Mouse (Mus musculus) gonadal fat pad, adult 2 months (tissue): ENCODE results near the gene Ano10. TPM values are rescaled to one million over a fixed set of nuclear protein-coding genes. Genes with fewer than 3 reads are reported as not detected.
"Not testable (repeated sequence)": the region's sequence is repeated elsewhere in the genome, so short reads cannot be mapped to it uniquely, and the experiment has no call there.

Experiments used
- DNase-seq: peaks from one replicate; pipeline ENCODE4 v3.0.0-alpha.2; 2012; ENCODE audit warnings: low read depth
- polyA plus RNA-seq: library from polyadenylated mRNA; depleted of rRNA; stranded (reverse); fragments of >200 nt; gene quantifications from 2 replicates; pipeline ENCODE4 v1.2.3, GENCODE M21; 2012

Gene Ano10
- polyA plus RNA-seq, 1 experiment: 127 TPM

DNA sequence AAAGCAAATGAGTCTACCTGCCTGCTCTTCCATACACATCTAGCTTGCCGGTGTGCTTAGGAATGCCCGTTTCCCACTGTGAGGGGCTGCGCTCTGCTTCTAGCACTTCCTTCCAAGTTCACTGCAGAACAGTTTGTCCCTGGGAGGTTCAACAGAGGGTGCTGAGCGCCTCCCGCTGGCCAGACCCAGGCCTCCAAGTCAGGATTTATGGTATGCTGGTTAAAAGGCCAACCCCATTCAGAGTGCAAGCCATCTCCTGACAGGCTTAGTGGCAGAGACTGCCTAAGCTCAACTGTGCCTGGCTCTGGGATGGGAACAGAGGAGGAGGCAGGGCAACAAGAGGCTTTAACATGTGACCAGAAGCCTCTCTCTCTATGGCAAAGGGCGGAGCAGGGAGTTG, 95.0 kb downstream of the Ano10 start:
- no peak for DNase-seq

DNA sequence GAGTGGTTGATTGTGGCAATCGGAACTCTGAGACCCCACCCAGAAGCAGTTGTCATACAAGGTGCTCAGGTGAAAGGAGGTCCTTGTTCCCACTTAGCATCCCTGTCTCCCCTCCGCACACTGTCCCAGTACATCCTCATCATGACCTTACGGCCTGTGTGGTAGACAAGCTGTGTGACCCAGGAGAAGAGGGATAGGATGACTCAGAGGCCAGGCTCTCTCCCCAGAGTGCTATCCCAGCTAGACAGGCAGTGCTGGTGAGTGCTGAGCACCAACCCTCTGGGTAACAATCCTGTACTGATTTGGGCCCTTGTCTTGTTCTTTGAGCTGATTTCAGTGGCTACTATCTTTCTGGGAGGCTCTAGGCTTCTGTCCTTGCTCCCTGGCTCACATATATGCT, 95.6 kb downstream of the Ano10 start:
- no peak for DNase-seq

DNA sequence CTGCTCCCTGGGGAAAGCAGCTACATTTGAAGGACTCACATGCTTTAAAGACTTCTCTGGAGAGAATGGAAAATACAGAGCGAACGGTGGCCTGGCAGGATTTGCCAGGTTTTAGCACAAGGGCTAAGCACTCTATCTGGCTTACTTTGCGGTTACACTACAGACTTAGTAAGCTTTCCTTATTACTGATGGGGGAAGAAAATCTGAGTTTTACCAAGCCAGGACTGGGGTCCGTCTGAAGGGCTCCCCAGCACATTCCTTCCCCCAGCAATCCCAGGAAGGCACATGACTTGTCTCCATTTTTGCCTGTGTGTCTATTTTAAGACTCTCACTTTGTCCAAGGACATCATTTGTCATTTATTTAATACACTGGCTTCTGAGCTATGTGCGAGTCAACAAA, 97.2 kb downstream of the Ano10 start:
- DNase-seq: no peak

DNA sequence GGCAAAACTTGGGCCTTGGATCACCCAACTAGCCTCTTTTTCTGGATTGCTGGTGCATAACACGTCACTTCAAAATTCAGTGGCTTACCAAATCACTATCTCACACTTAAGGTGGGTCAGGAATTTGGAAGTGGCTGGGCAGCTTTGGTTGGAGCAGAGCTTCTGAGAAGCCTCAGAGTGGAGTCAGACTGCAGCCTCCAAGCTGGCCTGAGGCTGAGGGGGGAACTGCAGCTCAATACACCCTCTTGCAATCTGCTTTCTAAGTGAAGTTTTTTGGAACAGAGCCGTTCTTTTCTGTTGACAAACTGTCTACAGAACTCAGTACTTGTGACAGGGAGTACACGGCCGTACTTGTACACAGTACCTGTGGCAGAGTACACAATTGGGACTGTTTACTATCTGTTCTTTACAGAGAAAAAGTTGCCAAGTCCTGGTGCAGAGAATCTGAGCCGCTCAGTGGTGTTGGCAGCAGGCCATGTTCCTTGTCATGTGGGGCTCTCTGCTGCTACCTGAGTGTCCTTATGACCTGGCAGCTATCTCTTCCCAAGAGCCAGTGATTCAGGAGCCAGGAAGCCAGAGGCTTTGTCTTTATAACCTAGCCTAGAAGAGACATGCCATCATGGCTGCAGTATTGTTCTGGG, 99.1 kb downstream of the Ano10 start:
- peak; percentile 17 for DNase-seq

DNA sequence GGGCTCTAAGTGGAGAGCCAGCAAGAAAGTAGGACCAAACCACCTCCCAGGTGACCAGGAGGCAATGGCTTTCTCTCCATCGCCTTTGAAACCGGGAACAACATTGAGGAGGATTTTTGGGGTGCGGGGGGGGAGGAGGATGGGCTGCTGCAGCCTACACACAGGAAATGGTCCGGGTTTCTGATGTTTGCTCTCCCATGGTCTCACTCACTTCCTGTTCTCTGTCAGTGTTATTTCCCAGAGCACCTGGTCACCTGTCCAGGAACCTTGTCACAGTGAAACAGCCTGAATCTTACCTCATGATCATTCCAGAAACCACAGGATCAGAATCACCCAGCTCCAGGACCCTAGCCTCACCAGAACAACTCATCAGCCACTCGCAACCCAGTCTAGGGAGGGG, 100.4 kb downstream of the Ano10 start:
- DNase-seq: no peak

DNA sequence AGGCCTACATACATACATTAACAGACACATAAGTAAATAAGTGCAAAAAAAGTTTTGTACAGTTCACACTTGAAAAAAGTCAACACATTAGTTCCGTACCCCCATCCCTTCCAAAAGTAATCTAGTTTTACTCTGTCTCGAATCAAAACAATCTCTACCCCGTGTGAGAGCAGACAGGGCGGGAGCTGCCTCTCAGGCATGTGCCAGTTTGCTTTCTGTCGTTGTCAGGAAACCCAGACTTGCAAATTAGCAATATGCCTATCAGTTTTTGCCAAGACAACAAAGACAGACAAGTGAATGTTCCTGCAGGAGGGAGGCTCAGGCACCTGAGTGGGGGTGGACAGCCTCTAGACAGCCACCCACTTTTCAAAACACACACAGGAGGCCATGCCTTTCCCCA, 100.9 kb downstream of the Ano10 start:
- no peak for DNase-seq

DNA sequence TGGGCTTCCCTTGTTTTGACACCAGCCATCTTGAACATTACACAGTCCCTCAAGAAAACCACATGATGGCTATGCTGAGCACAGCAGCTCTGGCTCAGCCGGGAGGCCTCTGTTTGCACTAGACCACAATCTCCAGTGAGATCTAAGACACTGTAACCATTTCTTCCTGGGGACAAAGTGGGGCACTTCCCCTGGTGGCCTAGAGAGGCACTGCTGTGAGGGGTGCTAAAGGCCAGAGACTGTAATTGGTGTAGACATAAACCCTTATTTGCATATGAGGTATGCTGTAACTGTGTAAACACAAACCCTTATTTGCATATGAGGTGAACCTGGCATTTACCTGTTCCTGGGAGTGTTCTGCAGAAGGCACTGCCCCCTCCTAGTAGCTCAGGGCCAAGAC, 105.5 kb downstream of the Ano10 start:
- DNase-seq: no peak

DNA sequence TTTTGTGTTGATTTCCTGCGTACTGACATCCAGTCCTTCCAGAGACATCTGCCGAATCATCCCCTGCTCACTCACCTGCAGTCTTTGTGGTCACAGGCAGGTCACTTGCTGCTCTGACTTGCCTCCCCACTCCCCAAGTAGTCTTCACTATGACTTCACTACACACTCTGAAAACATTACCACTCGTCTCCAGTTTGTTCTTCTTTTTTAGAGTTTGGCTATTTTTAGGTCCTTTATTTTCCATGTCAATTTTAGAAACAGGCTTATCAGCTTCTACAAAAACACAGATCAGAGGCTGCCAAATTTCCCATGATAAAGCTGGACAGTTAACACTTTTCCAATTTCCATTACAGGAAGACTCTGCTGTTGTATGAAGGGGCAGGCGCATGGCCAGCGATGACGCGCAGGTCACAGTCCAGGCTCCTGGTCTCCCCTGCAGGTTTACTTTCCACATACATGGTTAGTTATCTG, 106.7 kb downstream of the Ano10 start:
- no peak for DNase-seq

DNA sequence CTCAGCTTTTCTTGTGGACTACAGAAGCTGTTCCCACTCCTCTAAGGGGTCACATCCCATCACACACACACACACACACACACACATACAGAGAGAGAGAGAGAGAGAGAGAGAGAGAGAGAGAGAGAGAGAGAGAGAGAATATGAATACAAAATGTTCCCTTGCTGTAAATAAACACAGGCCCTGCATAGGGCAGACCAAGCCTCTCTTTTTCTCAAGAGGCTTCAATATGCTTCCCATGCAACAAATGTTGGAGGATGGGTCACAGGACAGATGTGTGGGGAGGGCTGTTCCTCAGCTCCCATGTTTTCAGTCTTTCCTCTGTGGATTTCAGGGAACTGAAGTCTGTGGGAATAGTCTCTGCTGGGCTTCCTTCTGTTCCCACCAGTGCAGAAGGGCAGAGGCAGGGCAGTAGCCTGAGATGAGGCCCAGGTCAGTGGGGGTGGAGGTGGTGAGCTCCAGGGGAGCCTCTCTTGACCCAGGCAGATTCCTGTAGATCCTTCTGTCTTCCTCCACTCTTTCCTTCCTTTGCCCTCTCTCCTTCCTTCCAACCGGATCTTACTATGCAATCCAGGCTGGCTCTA, 107.5 kb downstream of the Ano10 start:
- no peak for DNase-seq

DNA sequence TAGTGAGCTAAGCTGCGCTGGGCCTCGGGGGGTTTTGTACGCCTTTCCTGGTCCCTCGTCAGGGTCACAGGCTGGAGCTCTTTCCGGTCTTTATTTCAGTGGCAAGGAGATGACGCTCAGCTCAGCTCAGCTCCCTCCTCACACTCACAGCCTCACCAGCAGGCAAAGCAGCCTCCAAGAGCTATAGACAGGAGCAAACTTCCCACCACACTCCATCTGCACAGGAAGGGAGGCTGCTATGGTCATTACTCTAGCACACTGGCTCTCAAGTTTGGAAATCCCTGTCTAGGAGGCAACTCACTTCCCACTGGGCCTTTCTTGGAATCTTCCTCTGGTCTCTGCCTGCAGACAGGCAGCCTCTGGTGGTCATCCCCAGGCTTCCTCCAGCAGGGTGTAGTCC, 108.3 kb downstream of the Ano10 start:
- no peak for DNase-seq

DNA sequence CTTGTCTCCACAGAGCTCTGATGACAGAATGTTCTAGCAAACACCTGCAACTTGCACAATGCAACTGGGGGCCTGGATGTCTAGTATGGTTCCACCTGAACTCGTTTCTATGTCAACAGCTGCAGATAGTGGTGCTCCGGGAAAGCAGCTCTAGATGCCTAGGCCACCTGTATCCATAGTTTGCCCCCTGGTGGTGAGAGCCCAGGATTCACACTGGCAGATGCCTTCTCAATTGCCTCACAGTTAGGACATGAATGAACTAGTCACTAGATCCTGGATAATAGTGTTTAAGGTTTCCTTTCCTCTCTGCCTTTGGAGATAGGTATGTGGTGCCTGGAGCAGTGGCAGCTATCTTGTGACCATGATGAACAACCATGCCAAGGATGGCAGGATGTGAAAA, 109.2 kb downstream of the Ano10 start:
- DNase-seq: peak; percentile 37

DNA sequence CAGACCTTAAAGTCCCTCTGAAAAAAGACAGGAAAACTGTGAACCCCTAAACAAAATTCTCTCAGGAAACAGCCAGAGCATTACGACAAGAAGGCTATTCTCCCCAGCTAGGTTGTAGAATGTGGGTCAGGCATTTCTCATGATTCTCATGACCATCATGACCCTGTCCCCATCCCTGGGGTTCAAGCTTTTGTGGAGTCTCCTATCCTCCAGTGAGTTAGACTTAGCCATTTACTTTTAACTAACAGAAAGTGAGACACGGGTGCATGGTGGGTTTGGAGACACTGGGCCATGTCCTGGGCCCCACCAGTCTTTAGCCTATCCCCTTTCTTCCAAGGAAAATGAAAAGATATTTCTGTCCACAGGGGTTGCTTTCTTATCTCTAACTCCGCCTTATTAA, 109.9 kb downstream of the Ano10 start:
- no peak for DNase-seq

DNA sequence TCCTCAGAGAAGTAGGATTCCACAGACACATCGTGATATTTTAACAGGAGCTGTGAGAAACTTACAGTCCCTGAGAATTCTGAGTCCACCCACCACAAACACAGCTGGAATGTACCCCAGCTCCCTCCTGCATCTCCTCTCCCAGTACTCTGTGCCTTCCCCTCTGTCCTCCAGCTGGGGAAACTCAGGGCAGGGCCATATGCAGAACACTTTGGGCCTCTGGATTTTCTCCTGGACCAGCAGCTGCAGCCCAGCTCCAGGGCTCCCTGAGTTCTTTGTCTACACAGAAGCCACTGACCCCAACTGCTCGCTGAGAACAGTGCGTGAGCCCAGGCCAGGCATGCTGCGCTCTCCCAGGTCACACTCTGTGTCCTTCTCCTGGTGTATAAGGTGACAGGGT, 111.1 kb downstream of the Ano10 start:
- DNase-seq: no peak

DNA sequence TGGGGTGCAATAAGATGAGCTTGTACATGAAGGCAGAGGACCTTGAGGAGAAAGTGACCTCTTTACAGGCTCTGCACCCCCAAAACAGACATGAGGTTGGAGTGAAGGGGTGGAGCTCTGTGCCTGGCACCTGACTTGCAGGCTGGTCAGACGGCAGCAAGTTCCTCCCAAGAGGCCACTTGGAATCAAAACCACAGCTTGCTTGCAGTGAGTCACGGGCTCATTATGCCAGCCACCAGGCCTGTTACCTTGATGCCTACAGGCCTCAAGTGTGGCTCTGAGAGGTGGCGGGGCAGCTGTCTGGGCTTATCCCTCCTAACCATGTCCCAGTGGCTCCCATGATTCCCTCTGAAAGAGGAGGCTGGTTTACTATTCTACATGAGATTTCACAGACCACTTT, 114.1 kb downstream of the Ano10 start:
- no peak for DNase-seq

DNA sequence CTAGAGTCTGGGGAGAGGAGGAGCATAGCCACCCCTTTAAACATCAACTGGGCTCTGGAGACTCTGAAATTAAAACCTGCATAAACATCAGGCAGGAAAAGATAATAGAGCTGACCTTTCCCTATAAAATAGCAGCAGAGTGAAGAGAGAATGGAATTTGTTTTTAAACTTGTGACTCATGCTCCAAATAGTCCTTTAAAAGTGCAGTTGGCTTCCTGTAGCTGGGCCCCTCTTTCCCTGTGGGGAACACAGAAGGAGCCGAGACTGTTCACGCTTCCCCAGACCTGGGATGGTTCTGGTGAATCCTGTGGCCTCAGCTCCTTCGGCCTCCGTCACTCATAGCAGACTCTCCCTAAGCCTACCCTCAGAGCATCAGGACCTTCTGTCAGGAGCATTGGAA, 115.8 kb downstream of the Ano10 start:
- no peak for DNase-seq

DNA sequence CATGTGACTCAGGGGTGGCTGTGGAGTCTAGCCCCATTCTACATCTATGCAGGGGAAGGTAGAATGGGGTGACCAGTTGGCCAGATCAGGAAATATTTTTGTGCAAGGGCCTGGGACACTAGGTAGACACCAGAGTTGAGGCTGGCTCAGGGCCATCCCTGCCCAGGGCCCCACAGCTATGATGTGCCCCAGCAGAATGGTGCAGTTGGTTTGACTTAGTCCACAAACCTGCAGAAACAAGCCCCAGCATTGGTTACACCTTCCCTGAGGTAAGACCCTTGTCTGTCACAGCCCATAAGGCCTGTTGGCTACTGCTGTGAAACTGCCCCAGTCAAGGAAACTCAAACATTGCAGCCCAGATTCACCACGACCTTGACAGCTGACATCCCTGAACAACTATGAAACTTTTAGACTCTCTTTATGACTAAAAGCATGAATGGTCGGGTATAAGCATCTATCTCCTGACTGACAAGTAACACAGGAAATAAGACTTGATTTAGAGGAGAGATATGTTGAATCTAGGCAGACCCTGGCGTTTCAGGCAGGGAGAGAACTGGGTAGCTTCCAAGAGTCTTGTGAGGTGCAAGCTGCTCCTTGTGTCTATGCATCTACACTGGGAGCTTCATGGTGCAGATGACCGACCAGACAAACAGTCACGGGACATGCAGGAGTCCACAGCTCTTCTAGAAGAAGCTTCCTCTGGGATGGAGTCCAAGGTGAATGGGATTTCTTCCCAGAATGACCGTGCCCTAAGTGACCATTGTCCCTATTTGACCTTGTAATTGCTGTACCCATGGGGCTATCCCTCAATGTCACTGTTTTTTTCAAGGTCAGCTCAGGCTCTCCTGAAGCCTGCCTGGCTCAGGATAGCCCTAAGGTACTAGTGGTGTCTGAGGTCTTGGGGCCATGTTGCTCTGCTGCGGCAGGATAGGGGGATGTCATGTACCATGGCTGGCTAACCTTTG, 116.7 kb downstream of the Ano10 start:
- no peak for DNase-seq

DNA sequence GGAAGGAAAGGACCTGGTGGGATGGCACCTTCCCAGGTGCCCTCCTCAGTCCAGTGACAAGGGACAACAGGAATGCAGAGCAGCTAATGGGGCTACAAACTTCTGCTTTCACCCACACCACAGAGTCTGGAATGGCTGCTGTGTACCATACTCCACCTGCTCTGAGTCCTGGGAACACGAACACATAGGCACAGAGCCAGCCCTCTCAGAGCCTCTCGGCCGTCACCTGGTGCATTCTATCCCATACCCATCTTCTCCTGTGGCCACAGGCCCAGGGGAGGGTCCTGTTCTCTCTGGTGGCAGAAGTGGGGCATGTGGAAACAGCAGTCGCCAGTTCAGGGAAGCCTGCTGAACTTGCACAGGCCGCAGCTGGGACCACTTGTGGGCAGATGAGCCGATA, 119.5 kb downstream of the Ano10 start:
- DNase-seq: no peak

DNA sequence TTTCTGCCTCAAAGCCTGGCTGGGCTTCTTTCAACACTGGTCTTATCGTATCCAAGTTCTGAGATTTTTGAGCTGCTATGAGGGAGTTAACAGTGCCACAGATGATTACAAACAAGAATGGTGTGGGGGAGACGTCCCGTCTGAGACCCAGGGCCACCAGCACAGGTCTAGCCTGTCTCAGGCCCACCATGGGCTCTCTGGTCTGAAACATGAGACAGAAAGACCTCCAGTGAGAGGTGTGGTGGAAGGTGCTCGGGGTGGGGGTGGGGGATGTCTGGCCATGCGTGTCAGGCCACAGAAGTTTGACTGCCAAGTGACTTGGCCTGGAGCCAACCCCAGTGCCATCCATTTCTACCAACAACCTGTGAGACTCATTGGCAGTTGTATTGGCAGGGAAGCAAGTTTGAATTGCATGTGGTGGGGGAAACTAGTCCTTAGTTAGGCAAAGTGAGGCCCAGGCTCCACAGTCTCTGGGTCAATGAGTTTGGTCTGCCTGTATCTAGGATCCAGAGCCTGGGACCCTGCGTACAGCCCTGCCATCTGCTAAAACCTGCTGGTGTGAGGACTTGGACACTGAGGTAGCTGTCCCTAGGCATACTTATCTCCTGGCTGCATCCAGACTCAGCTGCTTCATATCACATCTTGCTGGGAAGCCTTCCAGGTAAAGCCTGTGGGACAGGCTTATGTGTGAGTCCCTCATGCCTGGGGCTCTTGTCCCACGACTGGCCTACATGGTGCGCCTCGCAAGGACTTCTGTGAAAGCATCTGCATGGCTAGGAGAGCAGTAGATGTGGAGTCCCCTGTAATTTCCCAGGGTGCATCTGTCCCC, 120.6 kb downstream of the Ano10 start:
- no peak for DNase-seq

DNA sequence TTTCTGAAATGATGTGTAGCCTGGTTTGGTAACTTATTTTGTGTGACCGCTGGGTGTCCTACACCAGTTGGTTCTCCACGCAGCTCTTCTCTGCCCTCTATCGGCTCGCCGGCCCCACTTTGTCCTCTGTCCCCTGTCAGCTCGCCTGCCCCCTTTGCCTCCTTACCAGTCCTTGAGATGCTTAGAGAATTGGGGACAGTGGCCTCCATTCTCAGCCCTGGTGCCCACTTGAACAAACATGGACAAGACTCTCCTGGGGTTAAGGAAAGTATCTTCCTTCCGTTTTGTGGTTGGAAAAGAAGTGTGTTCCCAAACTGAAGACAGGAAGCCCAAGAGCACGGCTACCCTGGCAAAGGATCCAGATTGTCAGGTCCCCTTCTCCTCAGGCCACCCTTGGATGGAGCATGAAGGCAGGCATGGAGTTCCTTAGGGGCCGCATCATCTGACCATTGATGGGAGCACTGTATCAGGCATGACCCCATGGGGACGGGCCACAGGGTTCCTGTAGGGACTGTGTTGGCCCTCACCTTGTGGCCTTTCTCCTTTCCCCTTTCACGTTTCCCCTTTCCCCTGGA, 121.5 kb downstream of the Ano10 start:
- DNase-seq: no peak

DNA sequence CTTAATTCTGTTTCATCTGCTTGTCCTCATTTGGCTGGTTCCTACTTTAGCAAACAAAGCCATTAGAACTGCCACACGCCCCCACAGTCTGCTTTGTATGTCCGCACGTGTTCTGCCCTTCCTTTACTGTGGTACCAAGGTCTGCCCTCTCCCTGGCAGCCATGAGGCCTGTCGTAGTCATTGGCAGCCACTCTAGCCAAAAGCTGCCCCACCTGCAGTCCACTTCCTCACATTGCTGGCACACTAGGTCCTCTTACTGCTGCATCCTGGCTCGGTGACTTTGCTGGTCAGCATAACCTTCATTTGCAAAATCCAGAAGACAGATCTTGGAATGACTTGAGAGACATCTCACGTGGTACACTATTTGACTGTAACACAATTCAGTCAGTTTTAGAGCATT, 124.3 kb downstream of the Ano10 start:
- no peak for DNase-seq

DNA sequence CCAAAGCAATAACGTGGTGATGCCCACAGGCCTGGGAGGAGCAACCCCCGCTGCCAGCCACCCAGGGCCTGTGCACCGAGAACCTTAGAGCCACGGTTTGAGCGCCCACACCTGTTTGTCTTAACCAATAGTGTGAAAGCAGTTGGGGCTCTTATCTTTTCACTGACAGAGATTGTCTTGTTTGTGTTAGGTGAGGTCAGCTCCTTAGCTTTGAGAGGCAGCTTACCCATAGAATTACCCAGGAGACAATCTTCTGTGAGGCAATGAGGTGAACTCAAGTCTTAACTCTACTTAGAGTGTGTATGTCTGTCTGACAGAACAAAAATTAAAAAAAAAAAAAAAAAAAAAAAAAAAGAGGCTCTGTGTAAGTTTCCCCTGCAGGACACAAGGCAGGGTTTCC, 126.5 kb downstream of the Ano10 start:
- not testable (repeated sequence) for DNase-seq

DNA sequence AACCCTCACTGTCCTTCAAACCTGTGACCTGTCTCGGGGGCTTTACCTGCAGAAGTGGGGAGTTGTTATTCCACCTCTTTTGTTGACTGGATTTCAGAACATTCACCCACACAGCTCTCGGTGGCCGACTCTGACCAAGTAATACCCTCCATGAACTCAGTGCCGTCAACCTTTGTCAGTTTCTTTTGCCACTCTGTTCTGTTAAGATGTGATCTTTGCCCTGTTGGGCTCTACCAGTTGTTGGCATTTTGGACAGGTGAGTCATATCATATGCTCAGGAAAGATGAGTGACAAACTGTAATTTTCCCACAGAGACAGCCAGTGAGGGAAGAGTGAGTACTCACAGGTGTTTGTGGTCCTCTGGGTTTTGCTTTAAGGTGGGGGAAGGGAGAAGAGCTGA, 129.7 kb downstream of the Ano10 start:
- no peak for DNase-seq
